Mouse (Mus musculus) T-helper 17 cell (primary cell): ENCODE measurements at regions not wholly inside any gene's neighbourhood (a gene's known extent, or its start where the extent isn't known, plus 50 kb on each side); places are given as distances from the start of the nearest gene placed in this dataset.
"Not testable (repeated sequence)": the region's sequence is repeated elsewhere in the genome, so short reads cannot be mapped to it uniquely, and the experiment has no call there.

Experiments used
- in situ Hi-C, 2 experiments: fragments of 300-600 bp; cut with MboI, MseI; formaldehyde crosslinking; loops; 1 replicate in 1 of 2; 2 replicates in 1 of 2; pipeline ENCODE4 v1.15.1; 2025; ENCODE audit warnings: high pct_unique_total_duplicates in 2 of 2

GRCm38 (mm10) chr3:82290373-82290772 is 67.5 kb upstream of the Map9 start:
- in situ Hi-C loops = no loop called here

GRCm38 (mm10) chr3:82288996-82289395 is 68.8 kb upstream of the Map9 start:
- in situ Hi-C loops = loop anchor here in 1 of 2 experiments (10.0 kb wide), 1 partner anchor 1196 kb away; no protein-coding TSS in a partner anchor

- in situ Hi-C loops = no loop called here
Observed at GRCm38 (mm10) chr3:82276977-82277714, 80.7 kb upstream of the Map9 start.

- in situ Hi-C loops = no loop called here
Observed at GRCm38 (mm10) chr3:82275822-82276203, 82.0 kb upstream of the Map9 start.

GRCm38 (mm10) chr3:82274945-82275821 is 82.7 kb upstream of the Map9 start:
- in situ Hi-C loops = no loop called here

- in situ Hi-C loops = no loop called here
Observed at GRCm38 (mm10) chr3:82274196-82274937, 83.5 kb upstream of the Map9 start.

- in situ Hi-C loops = not testable (repeated sequence)
Observed at GRCm38 (mm10) chr3:82273511-82273910, 84.3 kb upstream of the Map9 start.

GRCm38 (mm10) chr3:82271965-82272364 is 85.9 kb upstream of the Map9 start:
- in situ Hi-C loops = no loop called here

GRCm38 (mm10) chr3:82265941-82266340 is 91.9 kb upstream of the Map9 start:
- in situ Hi-C loops = loop anchor here in 1 of 2 experiments (10.0 kb wide), 1 partner anchor 1179 kb away; no protein-coding TSS in a partner anchor

- in situ Hi-C loops = loop anchor here in 1 of 2 experiments (10.0 kb wide), 1 partner anchor 1183 kb away; no protein-coding TSS in a partner anchor
Observed at GRCm38 (mm10) chr3:82261976-82262375, 95.9 kb upstream of the Map9 start.

- in situ Hi-C loops = loop anchor here in 1 of 2 experiments (10.0 kb wide), 1 partner anchor 1185 kb away; no protein-coding TSS in a partner anchor
Observed at GRCm38 (mm10) chr3:82259986-82260652, 97.7 kb upstream of the Map9 start.

GRCm38 (mm10) chr3:82250796-82251261 is 105.2 kb upstream of the Gucy1a1 start:
- in situ Hi-C loops = no loop called here

- in situ Hi-C loops = no loop called here
Observed at GRCm38 (mm10) chr3:82249968-82250795, 104.6 kb upstream of the Gucy1a1 start.

GRCm38 (mm10) chr3:82236377-82237057 is 90.9 kb upstream of the Gucy1a1 start:
- in situ Hi-C loops = no loop called here

- in situ Hi-C loops = no loop called here
Observed at GRCm38 (mm10) chr3:82234306-82234705, 88.7 kb upstream of the Gucy1a1 start.

GRCm38 (mm10) chr3:82223379-82223778 is 77.8 kb upstream of the Gucy1a1 start:
- in situ Hi-C loops = loop anchor here in 1 of 2 experiments (10.0 kb wide), 1 partner anchor 611 kb away; no protein-coding TSS in a partner anchor

GRCm38 (mm10) chr3:82221924-82222323 is 76.3 kb upstream of the Gucy1a1 start:
- in situ Hi-C loops = loop anchor here in 1 of 2 experiments (10.0 kb wide), 1 partner anchor 613 kb away; no protein-coding TSS in a partner anchor

- in situ Hi-C loops = not testable (repeated sequence)
Observed at GRCm38 (mm10) chr3:82219192-82219885, 73.8 kb upstream of the Gucy1a1 start.
